Mouse (Mus musculus) erythroblast, adult 5-6 weeks (primary cell): ENCODE measurements around the gene Kng1. TPM values are rescaled to one million over a fixed set of nuclear protein-coding genes. Genes with fewer than 3 reads are reported as not detected.

ENCODE experiments used
- ATAC-seq: replicated peaks from 2 replicates; pipeline ENCODE4 v1.8.0; 2016; ENCODE audit warnings: moderate number of reproducible peaks, mild to moderate bottlenecking, moderate TSS enrichment, inconsistent platforms; ENCODE audit not compliant: poor library complexity, low FRiP score, severe bottlenecking
- total RNA-seq, 2 experiments: library from RNA; stranded (forward) in 1 of 2; stranded (reverse) in 1 of 2; fragments of 150-400 nt in 1 of 2; fragments of 200-764, 138-1000 nt in 1 of 2; gene quantifications; 2 replicates each; pipeline versions ENCODE4 v1.2.3 to v1.2.4; 2015 to 2017; ENCODE audit warnings: low replicate concordance in 2 of 2

Gene Kng1
- total RNA-seq, 2 experiments from 2014 or later, result 0.51 TPM; not detected in 1

GRCm38 (mm10) chr16:23112348-23112747 is 54.7 kb downstream of the Kng1 start:
- ATAC-seq, result no peak

GRCm38 (mm10) chr16:23112861-23113435 is 55.3 kb downstream of the Kng1 start:
- no peak for ATAC-seq

DNA sequence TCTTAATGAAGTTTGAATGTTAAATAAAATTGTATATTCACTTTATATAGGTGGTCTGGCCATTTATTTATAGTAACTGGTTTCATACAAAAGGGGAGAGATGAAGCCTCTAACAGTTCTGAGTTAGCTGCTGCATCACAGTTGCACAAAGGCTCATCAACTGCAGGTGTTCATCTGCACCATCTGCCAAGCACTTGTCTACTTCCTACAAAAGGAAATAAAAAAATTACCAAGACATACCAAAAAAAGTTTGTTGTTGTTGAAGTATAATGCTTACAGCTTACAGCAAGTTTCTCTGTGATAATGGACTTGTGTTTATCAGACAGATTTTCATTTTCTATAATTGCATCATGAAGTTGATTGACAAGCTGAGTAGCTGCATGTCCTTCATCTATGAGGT is 56.2 kb downstream of the Kng1 start:
- no peak for ATAC-seq

GRCm38 (mm10) chr16:23114339-23115171 is 56.9 kb downstream of the Kng1 start:
- no peak for ATAC-seq

- no peak for ATAC-seq
Measured at GRCm38 (mm10) chr16:23115486-23115885, 57.8 kb downstream of the Kng1 start.

DNA sequence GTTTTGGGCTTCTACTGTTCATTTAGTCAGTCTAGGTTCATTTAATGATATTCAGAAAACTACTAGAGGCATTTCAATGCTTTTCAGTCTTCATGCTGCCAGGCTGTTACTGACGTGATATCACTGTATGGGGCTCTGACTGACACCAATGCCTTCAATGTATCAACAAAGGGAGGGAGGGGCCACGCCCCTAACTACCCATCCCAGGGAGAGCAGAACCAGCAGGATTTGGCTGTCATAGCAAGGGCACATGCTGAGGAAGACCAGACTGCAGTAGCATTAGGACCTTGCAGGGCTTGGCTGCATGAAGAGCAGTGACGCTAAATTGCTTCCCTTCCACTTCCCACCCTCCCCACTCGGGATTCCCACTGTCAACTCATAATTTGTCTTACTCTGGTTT is 59.5 kb downstream of the Kng1 start:
- no peak for ATAC-seq

DNA sequence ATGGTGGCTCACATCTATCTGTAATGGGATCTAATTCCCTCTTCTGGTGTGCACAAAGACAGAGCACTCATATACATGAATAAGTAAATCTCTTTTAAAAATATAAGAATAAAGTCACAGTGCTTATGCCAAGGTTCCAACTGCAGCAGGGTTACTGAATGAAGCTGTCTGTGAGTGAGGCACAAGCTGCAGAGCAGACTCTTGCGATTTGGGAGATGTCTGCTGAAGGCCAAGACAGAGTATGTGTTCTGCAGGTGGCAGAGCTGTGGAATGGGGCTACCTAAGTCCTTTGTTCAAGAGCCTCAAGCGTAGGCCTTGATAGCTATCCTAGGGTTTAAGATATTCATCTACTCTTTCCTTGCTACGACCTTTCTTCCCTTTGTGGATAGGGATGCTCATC is 64.8 kb downstream of the Kng1 start:
- no peak for ATAC-seq

- ATAC-seq, result no peak
Measured at GRCm38 (mm10) chr16:23123104-23123503, 65.4 kb downstream of the Kng1 start.

DNA sequence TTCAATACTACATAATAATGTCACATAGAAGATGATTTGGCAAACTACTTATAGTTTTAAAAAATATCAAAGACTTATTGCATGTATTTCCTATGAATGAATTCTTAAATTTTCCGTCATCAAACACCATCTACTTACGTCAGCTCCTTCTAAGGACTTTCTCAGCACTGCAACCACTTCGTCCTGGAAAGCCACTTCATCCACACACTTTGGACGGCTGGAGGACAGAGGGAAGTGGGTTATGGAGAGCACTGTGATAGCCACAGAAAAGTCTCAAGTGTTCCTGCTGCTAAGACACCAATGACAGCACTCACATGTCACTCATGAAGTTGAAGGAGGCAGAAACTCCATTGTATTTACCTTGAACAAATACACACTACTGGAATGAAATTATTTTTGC is 66.7 kb downstream of the Kng1 start:
- ATAC-seq, result no peak

DNA sequence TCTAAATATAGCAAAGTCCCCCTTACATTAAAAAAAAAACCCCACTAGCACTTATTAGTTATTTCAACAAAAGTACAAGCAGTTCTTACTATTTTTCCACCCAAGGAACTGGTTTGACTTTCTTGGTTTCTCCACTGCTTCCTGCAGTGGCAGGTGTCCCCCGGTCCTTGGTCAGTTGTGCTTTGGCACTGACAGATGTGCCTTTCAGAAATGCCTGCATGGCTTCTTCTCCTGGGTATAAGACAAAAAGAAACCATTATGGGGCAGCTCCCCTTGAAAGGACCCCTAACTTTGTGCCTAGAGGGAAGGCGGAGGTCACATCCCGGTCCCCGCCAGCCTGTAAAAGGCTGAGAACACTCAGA is 69.6 kb downstream of the Kng1 start:
- peak; percentile 53 for ATAC-seq

- ATAC-seq, result peak; percentile 99
Measured at GRCm38 (mm10) chr16:23127673-23128375, 70.2 kb downstream of the Kng1 start, which contains the start of gene Rfc4. Rfc4 (minus strand) TSS chr16:23127737.

DNA sequence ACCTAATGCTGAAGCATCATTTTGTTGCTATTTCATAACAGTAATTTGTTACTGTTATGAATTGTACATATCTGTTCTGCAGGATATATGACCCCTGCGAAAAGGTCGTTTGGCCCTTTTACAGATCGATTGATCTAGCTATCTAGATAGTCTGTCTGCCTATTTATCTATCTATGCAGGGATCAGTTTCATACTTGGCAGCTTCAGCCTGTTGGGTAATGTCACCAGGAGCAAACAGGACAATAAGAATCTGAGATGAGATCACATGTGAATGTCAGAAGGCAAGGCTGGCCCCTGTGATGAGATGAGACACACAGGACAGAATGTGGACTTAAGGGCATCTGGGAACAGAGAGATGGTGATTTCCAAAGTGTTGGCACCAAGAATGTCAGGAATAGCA is 72.6 kb downstream of the Kng1 start:
- ATAC-seq, result no peak

Other genes with a start within 250 kb of the Kng1 start
- not detected in 2 replicates for gene Crygs, start 246.3 kb upstream of the Kng1 start, total RNA-seq (2015; ENCODE audit: low replicate concordance)
- gene Crygs, start 246.3 kb upstream of the Kng1 start, total RNA-seq (2017; ENCODE audit: low replicate concordance), result not detected in 2 replicates
- gene Tbccd1, start 200.2 kb upstream of the Kng1 start, total RNA-seq (2015; ENCODE audit: low replicate concordance), result 12.5 and 13.6 TPM in 2 replicates
- 21.0 and 21.3 TPM in 2 replicates for gene Tbccd1, start 200.2 kb upstream of the Kng1 start, total RNA-seq (2017; ENCODE audit: low replicate concordance)
- gene Dnajb11, start 200.0 kb upstream of the Kng1 start, total RNA-seq (2015; ENCODE audit: low replicate concordance), result 27.2 and 43.8 TPM in 2 replicates
- 42.3 and 65.0 TPM in 2 replicates for gene Dnajb11, start 200.0 kb upstream of the Kng1 start, total RNA-seq (2017; ENCODE audit: low replicate concordance)
- gene Ahsg, start 166.6 kb upstream of the Kng1 start, total RNA-seq (2015; ENCODE audit: low replicate concordance), result not detected in 2 replicates
- gene Ahsg, start 166.6 kb upstream of the Kng1 start, total RNA-seq (2017; ENCODE audit: low replicate concordance), result not detected in 2 replicates
- gene Fetub, start 139.5 kb upstream of the Kng1 start, total RNA-seq (2015; ENCODE audit: low replicate concordance), result not detected in 2 replicates
- gene Fetub, start 139.5 kb upstream of the Kng1 start, total RNA-seq (2017; ENCODE audit: low replicate concordance), result not detected in 2 replicates
- gene Hrg, start 106.8 kb upstream of the Kng1 start, total RNA-seq (2015; ENCODE audit: low replicate concordance), result not detected in 2 replicates
- not detected in 2 replicates for gene Hrg, start 106.8 kb upstream of the Kng1 start, total RNA-seq (2017; ENCODE audit: low replicate concordance)
- gene Kng2, start 28.4 kb upstream of the Kng1 start, total RNA-seq (2015; ENCODE audit: low replicate concordance), result not detected in 2 replicates
- 2.1 and 3.2 TPM in 2 replicates for gene Kng2, start 28.4 kb upstream of the Kng1 start, total RNA-seq (2017; ENCODE audit: low replicate concordance)
- 120 and 145 TPM in 2 replicates for gene Eif4a2, start 49.6 kb downstream of the Kng1 start, total RNA-seq (2015; ENCODE audit: low replicate concordance)
- 151 and 206 TPM in 2 replicates for gene Eif4a2, start 49.6 kb downstream of the Kng1 start, total RNA-seq (2017; ENCODE audit: low replicate concordance)
- gene Rfc4, start 69.9 kb downstream of the Kng1 start, total RNA-seq (2015; ENCODE audit: low replicate concordance), result 51.0 and 64.0 TPM in 2 replicates
- 20.4 and 27.0 TPM in 2 replicates for gene Rfc4, start 69.9 kb downstream of the Kng1 start, total RNA-seq (2017; ENCODE audit: low replicate concordance)
- 4.4 TPM in 1 of 2 replicates, not detected in the other for gene Adipoq, start 88.7 kb downstream of the Kng1 start, total RNA-seq (2015; ENCODE audit: low replicate concordance)
- gene Adipoq, start 88.7 kb downstream of the Kng1 start, total RNA-seq (2017; ENCODE audit: low replicate concordance), result not detected in 2 replicates
- gene St6gal1, start 166.9 kb downstream of the Kng1 start, total RNA-seq (2015; ENCODE audit: low replicate concordance), result 0.77 and 0.84 TPM in 2 replicates
- gene St6gal1, start 166.9 kb downstream of the Kng1 start, total RNA-seq (2017; ENCODE audit: low replicate concordance), result 1.1 and 1.4 TPM in 2 replicates